Mouse (Mus musculus) heart, adult 2 months (tissue): ENCODE results near the gene Zbtb7a.

Experiments
- CTCF ChIP-seq: fragments of 200-600 bp; IDR thresholded peaks from 2 replicates; pipeline ENCODE4 v1.8.1; 2022; ENCODE audit warnings: antibody characterized with exemption, mild to moderate bottlenecking, moderate library complexity
- EP300 ChIP-seq: fragments of 200-500 bp; IDR thresholded peaks from 2 replicates; pipeline ENCODE4 v1.6.1; 2011; ENCODE audit warnings: low read depth, low read length, control low read depth; ENCODE audit not compliant: insufficient read depth
- POLR2A ChIP-seq: fragments of 200-500 bp; IDR thresholded peaks from 2 replicates; pipeline ENCODE4 v1.6.1; 2011; ENCODE audit warnings: mild to moderate bottlenecking, low read depth, low read length, control low read depth; ENCODE audit not compliant: insufficient read depth

DNA sequence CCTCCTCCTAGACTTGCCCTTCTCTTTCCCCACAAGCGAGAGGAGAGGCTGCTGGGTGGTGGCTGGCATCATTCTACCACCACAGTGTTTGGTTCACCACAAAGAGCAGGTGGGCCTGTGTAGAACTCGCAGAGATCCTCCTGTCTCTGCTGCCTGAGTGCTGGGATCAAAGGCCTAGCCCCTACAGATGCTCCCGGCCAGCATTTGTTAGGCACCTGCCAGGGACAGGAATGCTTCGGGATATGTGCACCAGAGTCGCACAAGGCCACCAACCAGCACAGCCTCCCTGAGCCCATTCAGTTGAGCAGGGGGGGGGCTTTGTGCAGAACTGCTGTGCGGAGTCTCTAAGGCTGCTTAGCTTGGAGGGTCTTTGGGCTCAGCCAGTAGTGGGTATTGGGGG, 10.3 kb downstream of the Zbtb7a start:
- TF ChIP-seq CTCF = no peak
- no peak for TF ChIP-seq POLR2A
- TF ChIP-seq EP300 = no peak
